ENCODE assay signal across 7 mouse cellular contexts in genomic region chr14:51985301-51986152, GRCm38 (mm10). TPM values are rescaled to one million over a fixed set of nuclear protein-coding genes. Genes with fewer than 3 reads are reported as not detected.
DNase-seq lines count a peak whose midpoint lies in the region; ATAC-seq lines count a peak whose summit lies in the region.

No protein-coding gene starts in this region.

- peak overlapping the region; percentile 95 for H3K4me2 ChIP-seq in forebrain, embryonic 13.5 days

- no peaks in the 10 kb centered on the region for H3K27me3 ChIP-seq in forebrain, embryonic 13.5 days

- peak overlapping the region; percentile 91 for H3K9ac ChIP-seq in forebrain, embryonic 13.5 days

- peak; percentile 67 for ATAC-seq in forebrain, embryonic 13.5 days

- peak overlapping the region; percentile 90 for H3K27ac ChIP-seq in forebrain, embryonic 13.5 days
- no peak overlapping the region for H3K27ac ChIP-seq in macrophage

- H3K9me3 ChIP-seq in forebrain, embryonic 13.5 days (replicated peaks) = no peaks in the 10 kb centered on the region

- H3K79me2 ChIP-seq in macrophage (ENCODE audit: inconsistent target) = no peaks in the 10 kb centered on the region

- H3K36me3 ChIP-seq in forebrain, embryonic 13.5 days (ENCODE audit: poor library complexity, severe bottlenecking) = peaks cover 33% of the 10 kb centered on the region
- H3K36me3 ChIP-seq in macrophage (ENCODE audit: inconsistent target) = no peaks in the 10 kb centered on the region

- 1% methylated on average over 27 of the region's 27 CpGs for WGBS in forebrain, embryonic 13.5 days
- WGBS in macrophage (ENCODE audit: missing documents) = 23% methylated on average over 27 of the region's 27 CpGs

- peak; percentile 95 for DNase-seq in NIH3T3 (ENCODE audit: low read depth)
- DNase-seq in cerebellum, adult 11-12 months = peak; percentile 65
- peak; percentile 86 to 87 for DNase-seq in heart, postnatal 14 days
- peak; percentile 69 to 83 for DNase-seq in layer of hippocampus, postnatal 14 days (ENCODE audit: low spot score in 2 of 2)
- DNase-seq in right cerebral cortex, postnatal 25 days = peak; percentile 71

- peaks cover 32% of the 10 kb centered on the region for H3K4me1 ChIP-seq in forebrain, embryonic 13.5 days

- intact Hi-C loops in heart, postnatal 14 days (cut with DNase I) = loop anchor here (5.0 kb wide), 1 partner anchor 43 kb away; no protein-coding TSS in a partner anchor

- peak overlapping the region; percentile 73 for H3K4me3 ChIP-seq in forebrain, embryonic 13.5 days
- peak overlapping the region; percentile 5; the same call in 1 of the 2 replicates for H3K4me3 ChIP-seq in macrophage (ENCODE audit: inconsistent target)

RNA-seq across cellular contexts. Expression of gene Arhgef40, which starts 1.0 kb away (rescaled TPM):
- 75.9 and 84.7 TPM in 2 replicates for polyA plus RNA-seq in forebrain, embryonic 13.5 days (2015; fragmentation: Nextera tagmentation; extraction: Ambion mirVana)
- total RNA-seq in heart, postnatal 14 days (2021) = 10 to 100 TPM; 39.7 to 47.1 TPM
- 10 to 100 TPM; 44.2 to 47.4 TPM for total RNA-seq in layer of hippocampus, postnatal 14 days (2021)
- total RNA-seq in macrophage (2018; cell fraction: chromatin; rRNA removed) = 1 to 10 TPM in 25 of 26 experiments, under 1 TPM in 1; 0.27 to 9.9 (median 2.9) TPM
- 1 to 10 TPM in 5 of 26 experiments, under 1 TPM in 21; 0.18 to 1.7 (median 0.62) TPM for total RNA-seq in macrophage (2018; cell fraction: cytosol; rRNA removed)
- total RNA-seq in macrophage (2018; cell fraction: nucleus; rRNA removed) = 10 to 100 TPM in 1 of 26 experiments, 1 to 10 TPM in 25; 1.5 to 10.8 (median 2.8) TPM
- 0.60 to 1.3 TPM (median 1.3 TPM) in 3 replicates for polyA plus RNA-seq in macrophage (2018)

RNA-seq across cellular contexts. Expression of gene Tmem253, which starts 29.9 kb away (rescaled TPM):
- polyA plus RNA-seq in forebrain, embryonic 13.5 days (2015; fragmentation: Nextera tagmentation; extraction: Ambion mirVana) = 0.63 and 0.96 TPM in 2 replicates
- total RNA-seq in heart, postnatal 14 days (2021) = 1 to 10 TPM; 1.5 to 1.9 TPM
- under 1 TPM; 0.39 to 0.95 TPM for total RNA-seq in layer of hippocampus, postnatal 14 days (2021)
- 1 to 10 TPM in 3 of 26 experiments, under 1 TPM in 2, not detected in 21; 0.71 to 3.6 (median 1.2) TPM for total RNA-seq in macrophage (2018; cell fraction: chromatin; rRNA removed)
- total RNA-seq in macrophage (2018; cell fraction: cytosol; rRNA removed) = under 1 TPM in 14 of 26 experiments, not detected in 12; 0.10 to 0.71 (median 0.45) TPM
- total RNA-seq in macrophage (2018; cell fraction: nucleus; rRNA removed) = 1 to 10 TPM in 3 of 26 experiments, under 1 TPM in 3, not detected in 20; 0.48 to 1.5 (median 0.95) TPM
- polyA plus RNA-seq in macrophage (2018) = 0.16 to 0.21 TPM in 2 of 3 replicates, not detected in the other

RNA-seq across cellular contexts. Expression of gene Zfp219, which starts 35.0 kb away (rescaled TPM):
- 52.3 and 58.6 TPM in 2 replicates for polyA plus RNA-seq in forebrain, embryonic 13.5 days (2015; fragmentation: Nextera tagmentation; extraction: Ambion mirVana)
- 10 to 100 TPM; 32.0 to 33.6 TPM for total RNA-seq in heart, postnatal 14 days (2021)
- 10 to 100 TPM; 37.6 to 41.2 TPM for total RNA-seq in layer of hippocampus, postnatal 14 days (2021)
- total RNA-seq in macrophage (2018; cell fraction: chromatin; rRNA removed) = 10 to 100 TPM; 13.7 to 81.5 (median 44.3) TPM
- 10 to 100 TPM in 21 of 26 experiments, 1 to 10 TPM in 5; 7.1 to 23.2 (median 13.8) TPM for total RNA-seq in macrophage (2018; cell fraction: cytosol; rRNA removed)
- total RNA-seq in macrophage (2018; cell fraction: nucleus; rRNA removed) = 10 to 100 TPM; 12.5 to 75.1 (median 35.6) TPM
- polyA plus RNA-seq in macrophage (2018) = 7.2 to 19.5 TPM (median 12.3 TPM) in 3 replicates

RNA-seq across cellular contexts. Expression of gene Olfr221, which starts 56.7 kb away (rescaled TPM):
- not detected in 2 replicates for polyA plus RNA-seq in forebrain, embryonic 13.5 days (2015; fragmentation: Nextera tagmentation; extraction: Ambion mirVana)
- total RNA-seq in heart, postnatal 14 days (2021) = not detected
- not detected for total RNA-seq in layer of hippocampus, postnatal 14 days (2021)
- not detected for total RNA-seq in macrophage (2018; cell fraction: chromatin; rRNA removed)
- total RNA-seq in macrophage (2018; cell fraction: cytosol; rRNA removed) = not detected
- not detected for total RNA-seq in macrophage (2018; cell fraction: nucleus; rRNA removed)
- polyA plus RNA-seq in macrophage (2018) = not detected in 3 replicates
